Mouse (Mus musculus): ENCODE results near the gene Pip5k1b. TPM values are rescaled to one million over a fixed set of nuclear protein-coding genes. Genes with fewer than 3 reads are reported as not detected.
A peak's percentile ranks its signal among the peaks of the same experiment; 100 is the strongest.

Pip5k1b gene
- polyA plus RNA-seq, 1 experiment from 2014 or later, result 9.3 TPM

- H3K4me3 ChIP-seq, result peak within 1 kb of the TSS; percentile 81
- H3K9ac ChIP-seq, result peak within 1 kb of the TSS; percentile 84
- WGBS, result 1% methylated on average over 12 of the region's 22 CpGs
- H3K27me3 ChIP-seq, result no peaks in the 10 kb centered on the region
- peaks cover 9% of the 10 kb centered on the region for H3K4me1 ChIP-seq (replicated peaks)
- peak; percentile 67 for ATAC-seq (replicated peaks; ENCODE audit: insufficient number of reproducible peaks, insufficient read depth, low FRiP score, low read depth)
- peak within 1 kb of the TSS; percentile 84 for H3K4me2 ChIP-seq
- 0 out of 2 replicates have a peak, but pooled peaks cover 4% of the 10 kb centered on the region for H3K36me3 ChIP-seq
- H3K9me3 ChIP-seq (replicated peaks), result no peaks in the 10 kb centered on the region
- H3K27ac ChIP-seq, result peak within 1 kb of the TSS; percentile 96
These were observed 275.0 kb downstream of the Pip5k1b start, which contains the start of gene Fxn for GRCm38 (mm10) chr19:24280601-24281228. Gene Fxn (minus strand): TSS chr19:24280605.

- Histone ChIP-seq H3K4me2 (peak overlapping the region; percentile 84), H3K4me3 (peak overlapping the region; percentile 81), H3K9me3 (replicated peaks) (no peaks in the 10 kb centered on the region), H3K27ac (peak overlapping the region; percentile 96), H3K9ac (peak overlapping the region; percentile 84), H3K36me3 (0 out of 2 replicates have a peak, but pooled peaks cover 4% of the 10 kb centered on the region), H3K27me3 (no peaks in the 10 kb centered on the region), H3K4me1 (replicated peaks) (peaks cover 9% of the 10 kb centered on the region)
- under 1% methylated on average over 78 of the region's 78 CpGs for WGBS
- peak; percentile 63 for ATAC-seq (replicated peaks; ENCODE audit: insufficient number of reproducible peaks, insufficient read depth, low FRiP score, low read depth)
These were observed 275.7 kb downstream of the Pip5k1b start for GRCm38 (mm10) chr19:24279706-24280600.

- Histone ChIP-seq H3K36me3 (peaks cover 10% of the 10 kb centered on the region), H3K9me3 (replicated peaks) (no peaks in the 10 kb centered on the region), H3K27me3 (no peaks in the 10 kb centered on the region), H3K4me1 (replicated peaks) (peaks cover 9% of the 10 kb centered on the region), H3K4me3 (peak overlapping the region; percentile 81), H3K9ac (peak overlapping the region; percentile 13; the same call in 1 of the 2 replicates), H3K27ac (0 out of 2 replicates have a peak overlapping the region, but pooled peaks have one; percentile 96), H3K4me2 (peak overlapping the region; percentile 84)
- ATAC-seq (replicated peaks; ENCODE audit: insufficient number of reproducible peaks, insufficient read depth, low FRiP score, low read depth), result no peak
- WGBS, result 84% methylated on average over 15 of the region's 15 CpGs
These were observed 276.8 kb downstream of the Pip5k1b start for GRCm38 (mm10) chr19:24278859-24279258.

- H3K27me3 ChIP-seq, result no peaks in the 10 kb centered on the region
- 64% methylated on average over 3 of the region's 3 CpGs for WGBS
- no peak overlapping the region for H3K4me3 ChIP-seq
- peaks cover 13% of the 10 kb centered on the region for H3K4me1 ChIP-seq (replicated peaks)
- ATAC-seq (replicated peaks; ENCODE audit: insufficient number of reproducible peaks, insufficient read depth, low FRiP score, low read depth), result no peak
- peaks cover 18% of the 10 kb centered on the region for H3K36me3 ChIP-seq
- no peak overlapping the region for H3K9ac ChIP-seq
- no peak overlapping the region for H3K4me2 ChIP-seq
- H3K9me3 ChIP-seq (replicated peaks), result no peaks in the 10 kb centered on the region
- H3K27ac ChIP-seq, result no peak overlapping the region
These were observed 281.4 kb downstream of the Pip5k1b start for GRCm38 (mm10) chr19:24274281-24274680.

- Histone ChIP-seq H3K4me2 (peak overlapping the region; percentile 47), H3K9ac (no peak overlapping the region), H3K4me1 (replicated peaks) (peaks cover 6% of the 10 kb centered on the region), H3K36me3 (peaks cover 26% of the 10 kb centered on the region), H3K27me3 (no peaks in the 10 kb centered on the region), H3K9me3 (replicated peaks) (no peaks in the 10 kb centered on the region), H3K27ac (no peak overlapping the region), H3K4me3 (peak overlapping the region; percentile 17; the same call in 1 of the 2 replicates)
- 43% methylated on average over 16 of the region's 16 CpGs for WGBS
- ATAC-seq (replicated peaks; ENCODE audit: insufficient number of reproducible peaks, insufficient read depth, low FRiP score, low read depth), result peak; percentile 70; the same call in 1 of the 2 replicates
These were observed 283.8 kb downstream of the Pip5k1b start for GRCm38 (mm10) chr19:24271746-24272426.

GRCm38 (mm10) chr19:24271326-24271725, 284.3 kb downstream of the Pip5k1b start:
- Histone ChIP-seq H3K4me3 (peak overlapping the region; percentile 17; the same call in 1 of the 2 replicates), H3K9ac (no peak overlapping the region), H3K27me3 (no peaks in the 10 kb centered on the region), H3K4me2 (peak overlapping the region; percentile 47), H3K36me3 (peaks cover 26% of the 10 kb centered on the region), H3K9me3 (replicated peaks) (no peaks in the 10 kb centered on the region), H3K27ac (no peak overlapping the region), H3K4me1 (replicated peaks) (peaks cover 6% of the 10 kb centered on the region)
- ATAC-seq (replicated peaks; ENCODE audit: insufficient number of reproducible peaks, insufficient read depth, low FRiP score, low read depth), result peak; percentile 58
- WGBS, result 48% methylated on average over 7 of the region's 7 CpGs

- no peak overlapping the region for H3K9ac ChIP-seq
- ATAC-seq (replicated peaks; ENCODE audit: insufficient number of reproducible peaks, insufficient read depth, low FRiP score, low read depth), result no peak
- H3K4me2 ChIP-seq, result no peak overlapping the region
- no peaks in the 10 kb centered on the region for H3K9me3 ChIP-seq (replicated peaks)
- H3K36me3 ChIP-seq, result peaks cover 36% of the 10 kb centered on the region
- 70% methylated on average over 4 of the region's 4 CpGs for WGBS
- H3K4me1 ChIP-seq (replicated peaks), result peaks cover 6% of the 10 kb centered on the region
- H3K27ac ChIP-seq, result no peak overlapping the region
- no peak overlapping the region for H3K4me3 ChIP-seq
- no peaks in the 10 kb centered on the region for H3K27me3 ChIP-seq
These were observed 287.1 kb downstream of the Pip5k1b start for GRCm38 (mm10) chr19:24268531-24268930.

- no peak overlapping the region for H3K27ac ChIP-seq
- WGBS, result 80% methylated on average over 7 of the region's 7 CpGs
These were observed 289.4 kb downstream of the Pip5k1b start for GRCm38 (mm10) chr19:24266046-24266830.

GRCm38 (mm10) chr19:24264991-24265390, 290.7 kb downstream of the Pip5k1b start:
- ATAC-seq (replicated peaks; ENCODE audit: insufficient number of reproducible peaks, insufficient read depth, low FRiP score, low read depth), result peak; percentile 65; the same call in 1 of the 2 replicates
- WGBS, result 32% methylated on average over 7 of the region's 7 CpGs
- Histone ChIP-seq H3K4me3 (no peak overlapping the region), H3K9me3 (replicated peaks) (no peaks in the 10 kb centered on the region), H3K4me1 (replicated peaks) (no peaks in the 10 kb centered on the region), H3K4me2 (no peak overlapping the region), H3K27ac (no peak overlapping the region), H3K9ac (no peak overlapping the region), H3K27me3 (no peaks in the 10 kb centered on the region), H3K36me3 (peaks cover 44% of the 10 kb centered on the region; the same call in 1 of the 2 replicates)

More at GRCm38 (mm10) chr19:24266046-24266830, 289.4 kb downstream of the Pip5k1b start:
- Histone ChIP-seq H3K36me3 (peaks cover 46% of the 10 kb centered on the region; the same call in 1 of the 2 replicates), H3K4me2 (no peak overlapping the region), H3K9me3 (replicated peaks) (no peaks in the 10 kb centered on the region), H3K9ac (no peak overlapping the region), H3K27me3 (no peaks in the 10 kb centered on the region), H3K4me1 (replicated peaks) (peaks cover 1% of the 10 kb centered on the region), H3K4me3 (no peak overlapping the region)
- no peak for ATAC-seq (replicated peaks; ENCODE audit: insufficient number of reproducible peaks, insufficient read depth, low FRiP score, low read depth)

GRCm38 (mm10) chr19:24262736-24263135, 292.9 kb downstream of the Pip5k1b start:
- no peak overlapping the region for H3K9ac ChIP-seq
- WGBS, result 86% methylated on average over 14 of the region's 14 CpGs
- H3K36me3 ChIP-seq, result peaks cover 39% of the 10 kb centered on the region; the same call in 1 of the 2 replicates
- no peak overlapping the region for H3K27ac ChIP-seq
- H3K4me3 ChIP-seq, result no peak overlapping the region
- peaks cover 18% of the 10 kb centered on the region for H3K4me1 ChIP-seq (replicated peaks)
- ATAC-seq (replicated peaks; ENCODE audit: insufficient number of reproducible peaks, insufficient read depth, low FRiP score, low read depth), result no peak
- H3K4me2 ChIP-seq, result no peak overlapping the region
- H3K27me3 ChIP-seq, result no peaks in the 10 kb centered on the region
- no peaks in the 10 kb centered on the region for H3K9me3 ChIP-seq (replicated peaks)

Data from heart, embryonic 15.5 days (tissue).